Mouse (Mus musculus): Measurements from ENCODE around the gene Cnbd2. TPM values are rescaled to one million over a fixed set of nuclear protein-coding genes. Genes with fewer than 3 reads are reported as not detected.
A peak's percentile ranks its signal among the peaks of the same experiment; 100 is the strongest.

Gene Cnbd2
- polyA plus RNA-seq, 1 experiment from 2014 or later = 7.3 TPM

DNA sequence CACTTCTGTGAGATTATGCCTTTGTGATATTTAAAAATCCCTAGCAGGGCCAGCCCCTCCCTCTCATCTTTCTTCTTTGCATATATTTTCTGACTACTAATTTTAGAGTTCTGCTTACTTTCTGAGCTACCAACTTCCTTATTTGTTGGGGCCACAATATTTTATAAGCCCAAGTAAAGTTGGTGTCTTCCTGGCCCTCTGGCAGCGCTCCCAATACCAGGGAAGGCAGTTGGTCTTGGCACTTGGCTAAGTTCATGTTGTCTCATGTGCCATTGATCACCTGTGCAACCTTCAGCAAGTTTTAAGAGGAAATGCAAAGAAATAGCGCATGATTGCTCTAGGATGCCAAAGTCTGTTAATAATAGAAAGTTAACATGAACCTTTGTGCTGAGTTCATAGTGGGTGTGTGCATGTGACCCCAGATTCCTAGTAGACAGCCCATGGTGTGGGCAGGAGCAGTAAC is 16.5 kb upstream of the Cnbd2 start:
- H3K4me2 ChIP-seq = no peak overlapping the region
- no peaks in the 10 kb centered on the region for H3K4me1 ChIP-seq (replicated peaks)
- H3K36me3 ChIP-seq = peaks cover 34% of the 10 kb centered on the region
- no peak overlapping the region for H3K9ac ChIP-seq
- ATAC-seq (ENCODE audit: low FRiP score, low read depth) = no peak
- no peak overlapping the region for H3K4me3 ChIP-seq
- WGBS = 99% methylated on average over 2 of the region's 2 CpGs
- no peaks in the 10 kb centered on the region for H3K27me3 ChIP-seq
- no peak overlapping the region for H3K27ac ChIP-seq (replicated peaks)
- no peaks in the 10 kb centered on the region for H3K9me3 ChIP-seq

GRCm38 (mm10) chr2:156296190-156296589 is 15.9 kb upstream of the Cnbd2 start:
- Histone ChIP-seq H3K27ac (replicated peaks) (no peak overlapping the region), H3K4me3 (no peak overlapping the region), H3K9me3 (no peaks in the 10 kb centered on the region), H3K9ac (no peak overlapping the region), H3K4me2 (no peak overlapping the region), H3K36me3 (peaks cover 37% of the 10 kb centered on the region), H3K4me1 (replicated peaks) (no peaks in the 10 kb centered on the region), H3K27me3 (no peaks in the 10 kb centered on the region)
- ATAC-seq (ENCODE audit: low FRiP score, low read depth) = no peak
- 99% methylated on average over 3 of the region's 3 CpGs for WGBS

DNA sequence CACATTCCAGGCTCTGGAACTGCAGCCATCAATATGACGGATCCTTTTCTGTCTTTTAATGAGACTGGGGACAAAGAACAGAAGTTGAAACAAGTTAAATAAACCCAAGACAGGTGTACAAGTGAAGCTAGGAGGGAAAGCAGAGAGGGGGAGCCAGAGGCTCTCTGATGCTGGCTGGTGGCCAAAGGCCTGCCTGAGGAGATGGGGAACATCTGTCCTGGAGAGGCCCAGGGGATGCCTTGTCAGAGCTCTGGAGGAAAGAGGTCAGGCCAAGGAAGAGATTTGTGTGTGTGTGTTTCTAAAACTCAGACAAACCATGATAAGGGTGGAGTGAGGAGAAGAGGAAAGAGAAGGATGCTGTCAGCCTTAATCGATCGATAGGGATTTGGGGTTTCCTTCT is 14.4 kb upstream of the Cnbd2 start:
- 90% methylated on average over 3 of the region's 3 CpGs for WGBS
- Histone ChIP-seq H3K9me3 (no peaks in the 10 kb centered on the region), H3K36me3 (peaks cover 35% of the 10 kb centered on the region), H3K4me1 (replicated peaks) (no peaks in the 10 kb centered on the region), H3K4me3 (no peak overlapping the region), H3K4me2 (no peak overlapping the region), H3K9ac (no peak overlapping the region), H3K27me3 (no peaks in the 10 kb centered on the region), H3K27ac (replicated peaks) (no peak overlapping the region)
- ATAC-seq (ENCODE audit: low FRiP score, low read depth) = no peak

GRCm38 (mm10) chr2:156298458-156298857 is 13.6 kb upstream of the Cnbd2 start:
- 90% methylated on average over 7 of the region's 7 CpGs for WGBS
- Histone ChIP-seq H3K4me3 (no peak overlapping the region), H3K4me1 (replicated peaks) (no peaks in the 10 kb centered on the region), H3K4me2 (no peak overlapping the region), H3K27me3 (no peaks in the 10 kb centered on the region), H3K9me3 (no peaks in the 10 kb centered on the region), H3K27ac (replicated peaks) (no peak overlapping the region), H3K36me3 (peaks cover 35% of the 10 kb centered on the region), H3K9ac (no peak overlapping the region)
- ATAC-seq (ENCODE audit: low FRiP score, low read depth) = no peak

DNA sequence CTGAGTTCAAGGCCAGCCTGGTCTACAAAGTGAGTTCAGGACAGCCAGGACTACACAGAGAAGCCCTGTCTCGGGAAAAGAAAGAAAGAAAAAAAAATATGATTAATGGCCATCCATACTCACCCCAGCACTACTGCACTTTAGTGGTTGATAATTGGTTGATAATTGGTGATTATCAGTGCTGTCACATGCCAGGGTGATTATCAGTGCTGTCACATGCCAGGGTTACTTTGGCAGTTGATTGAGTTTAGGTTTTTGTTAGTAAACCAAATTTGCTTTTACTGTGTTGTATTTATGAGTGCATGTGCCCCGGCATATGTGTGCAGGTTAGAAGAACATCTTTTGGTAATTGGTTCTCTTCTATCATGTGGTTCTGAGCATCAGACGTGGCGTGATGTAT is 10.0 kb upstream of the Cnbd2 start:
- no peak for ATAC-seq (ENCODE audit: low FRiP score, low read depth)
- peaks cover 36% of the 10 kb centered on the region for H3K36me3 ChIP-seq
- 89% methylated on average over 4 of the region's 4 CpGs for WGBS

GRCm38 (mm10) chr2:156304351-156304750 is 7.7 kb upstream of the Cnbd2 start:
- ATAC-seq (ENCODE audit: low FRiP score, low read depth) = no peak
- Histone ChIP-seq H3K27ac (replicated peaks) (no peak overlapping the region), H3K36me3 (peaks cover 33% of the 10 kb centered on the region), H3K4me1 (replicated peaks) (no peaks in the 10 kb centered on the region), H3K4me3 (no peak overlapping the region), H3K9me3 (no peaks in the 10 kb centered on the region), H3K4me2 (no peak overlapping the region), H3K27me3 (no peaks in the 10 kb centered on the region), H3K9ac (no peak overlapping the region)
- 91% methylated on average over 4 of the region's 4 CpGs for WGBS

More for the DNA sequence above, 10.0 kb upstream of the Cnbd2 start:
- H3K4me1 ChIP-seq (replicated peaks) = no peaks in the 10 kb centered on the region
- no peak overlapping the region for H3K4me3 ChIP-seq
- H3K4me2 ChIP-seq = no peak overlapping the region
- no peak overlapping the region for H3K9ac ChIP-seq
- H3K9me3 ChIP-seq = no peaks in the 10 kb centered on the region
- H3K27me3 ChIP-seq = no peaks in the 10 kb centered on the region
- no peak overlapping the region for H3K27ac ChIP-seq (replicated peaks)

- no peak overlapping the region for H3K4me2 ChIP-seq
- no peak overlapping the region for H3K9ac ChIP-seq
- WGBS = 88% methylated on average over 2 of the region's 2 CpGs
- peaks cover 27% of the 10 kb centered on the region for H3K36me3 ChIP-seq
- no peaks in the 10 kb centered on the region for H3K27me3 ChIP-seq
- no peak overlapping the region for H3K4me3 ChIP-seq
- H3K9me3 ChIP-seq = no peaks in the 10 kb centered on the region
- no peak overlapping the region for H3K27ac ChIP-seq (replicated peaks)
- no peaks in the 10 kb centered on the region for H3K4me1 ChIP-seq (replicated peaks)
- ATAC-seq (ENCODE audit: low FRiP score, low read depth) = 0 out of 2 replicates have a peak, but pooled peaks have one; percentile 23
These were observed 6.3 kb upstream of the Cnbd2 start for GRCm38 (mm10) chr2:156305818-156306217.

DNA sequence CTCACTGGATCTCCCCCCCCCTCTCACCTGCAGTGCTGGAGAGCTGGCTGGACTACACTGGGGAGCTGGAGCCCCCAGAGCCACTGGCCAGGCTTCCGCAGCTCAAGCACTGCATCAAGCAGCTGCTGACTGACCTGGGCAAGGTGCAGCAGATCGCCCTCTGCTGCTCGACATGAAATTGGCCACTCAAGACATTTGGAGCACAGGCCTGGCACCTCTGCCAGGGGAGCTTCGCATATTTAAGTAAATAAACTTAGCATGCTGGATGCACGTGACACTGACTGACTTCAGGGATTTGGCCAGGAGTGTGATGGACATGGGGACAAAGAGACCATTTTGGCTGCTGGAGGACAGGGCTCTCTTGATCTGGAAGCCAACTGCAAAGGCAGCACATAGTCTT is 4.8 kb upstream of the Cnbd2 start:
- Histone ChIP-seq H3K9ac (no peak overlapping the region), H3K4me2 (no peak overlapping the region), H3K9me3 (no peaks in the 10 kb centered on the region), H3K36me3 (peaks cover 22% of the 10 kb centered on the region), H3K27ac (replicated peaks) (no peak overlapping the region), H3K27me3 (no peaks in the 10 kb centered on the region), H3K4me3 (no peak overlapping the region), H3K4me1 (replicated peaks) (peaks cover 4% of the 10 kb centered on the region)
- no peak for ATAC-seq (ENCODE audit: low FRiP score, low read depth)
- 59% methylated on average over 5 of the region's 5 CpGs for WGBS

- no peaks in the 10 kb centered on the region for H3K27me3 ChIP-seq
- peaks cover 6% of the 10 kb centered on the region; the same call in 1 of the 2 replicates for H3K36me3 ChIP-seq
- no peaks in the 10 kb centered on the region for H3K9me3 ChIP-seq
- H3K9ac ChIP-seq = no peak overlapping the region
- H3K27ac ChIP-seq (replicated peaks) = no peak overlapping the region
- H3K4me1 ChIP-seq (replicated peaks) = peaks cover 11% of the 10 kb centered on the region
- WGBS = 96% methylated on average over 5 of the region's 5 CpGs
- H3K4me2 ChIP-seq = no peak overlapping the region
- no peak overlapping the region for H3K4me3 ChIP-seq
- no peak for ATAC-seq (ENCODE audit: low FRiP score, low read depth)
These were observed 2.2 kb upstream of the Cnbd2 start for GRCm38 (mm10) chr2:156309948-156310347.

- no peak overlapping the region for H3K4me3 ChIP-seq
- H3K27ac ChIP-seq (replicated peaks) = no peak overlapping the region
- H3K36me3 ChIP-seq = peaks cover 6% of the 10 kb centered on the region; the same call in 1 of the 2 replicates
- no peak overlapping the region for H3K9ac ChIP-seq
- peaks cover 11% of the 10 kb centered on the region for H3K4me1 ChIP-seq (replicated peaks)
- no peak for ATAC-seq (ENCODE audit: low FRiP score, low read depth)
- WGBS = 96% methylated on average over 5 of the region's 5 CpGs
- H3K4me2 ChIP-seq = no peak overlapping the region
- no peaks in the 10 kb centered on the region for H3K27me3 ChIP-seq
- H3K9me3 ChIP-seq = no peaks in the 10 kb centered on the region
These were observed 1.6 kb upstream of the Cnbd2 start for GRCm38 (mm10) chr2:156310455-156310854.

- Histone ChIP-seq H3K9ac (no peak overlapping the region), H3K4me1 (replicated peaks) (peaks cover 11% of the 10 kb centered on the region), H3K36me3 (peaks cover 6% of the 10 kb centered on the region; the same call in 1 of the 2 replicates), H3K9me3 (no peaks in the 10 kb centered on the region), H3K4me2 (peak overlapping the region; percentile 85), H3K27me3 (no peaks in the 10 kb centered on the region), H3K4me3 (peak overlapping the region; percentile 81; the same call in 1 of the 2 replicates), H3K27ac (replicated peaks) (0 out of 2 replicates have a peak overlapping the region, but pooled peaks have one; percentile 96)
- no peak for ATAC-seq (ENCODE audit: low FRiP score, low read depth)
- WGBS = 92% methylated on average over 5 of the region's 5 CpGs
These were observed 1.2 kb upstream of the Cnbd2 start for GRCm38 (mm10) chr2:156310945-156311344.

GRCm38 (mm10) chr2:156311441-156311840 is 658 bp upstream of the Cnbd2 start:
- peak overlapping the region; percentile 85 for H3K4me2 ChIP-seq
- H3K4me1 ChIP-seq (replicated peaks) = peaks cover 11% of the 10 kb centered on the region
- WGBS = 22% methylated on average over 8 of the region's 8 CpGs
- peak overlapping the region; percentile 83 for H3K9ac ChIP-seq
- peak overlapping the region; percentile 81 for H3K4me3 ChIP-seq
- peaks cover 6% of the 10 kb centered on the region; the same call in 1 of the 2 replicates for H3K36me3 ChIP-seq
- no peaks in the 10 kb centered on the region for H3K9me3 ChIP-seq
- ATAC-seq (ENCODE audit: low FRiP score, low read depth) = no peak
- no peaks in the 10 kb centered on the region for H3K27me3 ChIP-seq
- H3K27ac ChIP-seq (replicated peaks) = peak overlapping the region; percentile 96

DNA sequence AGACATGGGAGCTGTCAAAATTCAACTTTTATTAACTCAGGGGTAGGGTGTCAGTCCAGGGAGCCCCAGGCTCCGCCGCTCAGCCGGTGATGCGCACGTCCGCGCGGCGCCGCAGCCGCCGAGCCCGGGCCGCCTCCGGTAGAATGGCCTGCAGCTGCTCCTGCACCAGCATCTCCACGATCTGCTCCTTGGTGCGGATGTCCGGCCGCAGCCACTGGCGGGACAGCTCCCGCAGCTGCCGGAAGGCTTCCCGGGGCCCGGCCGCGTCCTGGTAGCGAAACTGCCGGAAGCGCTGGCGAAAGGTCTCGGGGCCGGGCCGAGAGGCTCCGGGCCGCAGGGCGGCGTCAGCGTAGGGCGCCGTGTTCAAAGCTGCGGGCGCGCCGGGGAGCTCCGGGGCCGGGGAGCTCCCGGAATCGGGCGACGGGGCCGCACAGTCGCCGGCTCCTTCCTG is 233 bp upstream of the Cnbd2 start:
- Histone ChIP-seq H3K27me3 (no peaks in the 10 kb centered on the region), H3K4me2 (peak overlapping the region; percentile 85), H3K36me3 (peaks cover 6% of the 10 kb centered on the region; the same call in 1 of the 2 replicates), H3K4me3 (peak overlapping the region; percentile 81), H3K9me3 (no peaks in the 10 kb centered on the region), H3K9ac (peak overlapping the region; percentile 83), H3K4me1 (replicated peaks) (peaks cover 11% of the 10 kb centered on the region), H3K27ac (replicated peaks) (peak overlapping the region; percentile 96)
- peak; percentile 71 for ATAC-seq (ENCODE audit: low FRiP score, low read depth)
- WGBS = under 1% methylated on average over 52 of the region's 53 CpGs
